Mouse (Mus musculus) NIH3T3 (cell line): Measurements from ENCODE around the gene Atp11c.
A peak's percentile ranks its signal among the peaks of the same experiment; 100 is the strongest.

Experiments
- DNase-seq: peaks from one replicate; pipeline ENCODE4 v3.0.0-alpha.2; 2012; ENCODE audit warnings: low read depth

Gene Atp11c

DNA sequence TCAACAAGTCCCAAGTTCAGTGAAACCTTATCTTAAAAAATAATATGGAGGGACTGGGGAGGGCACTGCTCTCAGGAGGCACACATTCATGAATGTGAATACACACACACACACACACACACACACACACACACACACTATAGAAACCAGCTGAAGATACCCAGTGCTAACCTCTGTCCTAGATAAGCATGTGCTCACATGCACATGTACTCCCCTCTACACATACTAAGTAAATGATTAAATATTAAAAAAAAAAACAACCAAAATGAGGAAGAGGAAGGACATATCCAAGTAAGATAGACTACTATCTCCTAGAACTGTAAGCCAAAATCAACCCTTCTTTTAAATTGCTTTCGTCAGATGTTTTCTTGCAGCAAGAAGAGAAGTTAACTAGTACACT, 205.6 kb downstream of the Atp11c start:
- no peak for DNase-seq

DNA sequence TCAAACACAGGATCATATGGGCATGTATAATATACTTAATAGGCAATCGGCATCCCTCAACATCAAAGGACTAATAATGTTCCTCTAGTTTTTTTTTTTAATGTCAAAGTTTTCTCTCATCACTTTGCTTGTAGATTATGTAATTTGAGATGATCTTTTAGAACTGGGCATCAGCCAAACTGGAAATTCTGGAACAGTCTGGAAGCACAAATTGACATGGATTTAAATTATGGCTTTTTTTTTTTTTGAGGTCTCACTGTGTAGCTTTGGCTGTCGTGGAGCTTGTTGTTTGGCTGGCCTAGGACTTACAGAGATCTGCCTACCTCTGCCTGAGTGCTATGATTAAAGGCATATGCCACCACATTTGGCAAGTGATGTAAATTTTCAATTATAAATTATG, 210.8 kb downstream of the Atp11c start:
- DNase-seq: peak; percentile 1

DNA sequence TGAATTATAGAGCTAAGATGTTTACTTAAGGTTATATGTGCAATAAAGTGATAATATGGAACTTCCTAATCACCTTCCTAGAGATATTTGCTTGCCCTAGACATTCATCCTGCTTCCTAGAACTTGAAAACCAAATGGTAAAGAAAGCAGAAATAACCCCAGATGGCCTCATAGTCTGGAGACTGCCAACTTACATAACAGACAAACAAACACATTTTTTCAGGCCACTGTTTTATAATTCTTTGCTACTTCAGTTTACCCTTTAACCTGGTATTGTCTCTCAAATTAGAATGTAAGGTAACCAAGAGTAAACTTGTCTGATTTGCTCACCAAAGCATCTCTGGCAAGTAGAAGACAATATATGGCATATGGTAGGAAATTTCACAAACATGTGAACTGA, 212.1 kb downstream of the Atp11c start:
- no peak for DNase-seq

DNA sequence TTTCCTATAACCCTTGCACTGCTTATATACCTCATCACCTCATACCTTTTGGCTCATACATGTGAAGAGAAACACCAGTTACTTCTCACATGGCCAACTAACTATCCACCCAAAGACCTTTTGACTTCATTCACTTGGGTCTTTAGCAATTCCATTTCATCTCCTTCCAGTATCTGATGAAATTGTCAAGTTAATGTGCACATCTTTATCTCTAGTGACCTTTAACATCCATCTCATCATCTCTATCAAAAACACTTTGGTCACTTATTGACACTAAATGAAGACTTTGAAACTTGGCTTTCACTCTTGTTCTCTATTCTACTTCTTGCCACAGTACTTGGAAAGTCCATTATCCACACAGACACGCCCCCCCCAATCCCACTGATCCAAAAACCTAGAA, 243.8 kb downstream of the Atp11c start:
- DNase-seq: no peak

DNA sequence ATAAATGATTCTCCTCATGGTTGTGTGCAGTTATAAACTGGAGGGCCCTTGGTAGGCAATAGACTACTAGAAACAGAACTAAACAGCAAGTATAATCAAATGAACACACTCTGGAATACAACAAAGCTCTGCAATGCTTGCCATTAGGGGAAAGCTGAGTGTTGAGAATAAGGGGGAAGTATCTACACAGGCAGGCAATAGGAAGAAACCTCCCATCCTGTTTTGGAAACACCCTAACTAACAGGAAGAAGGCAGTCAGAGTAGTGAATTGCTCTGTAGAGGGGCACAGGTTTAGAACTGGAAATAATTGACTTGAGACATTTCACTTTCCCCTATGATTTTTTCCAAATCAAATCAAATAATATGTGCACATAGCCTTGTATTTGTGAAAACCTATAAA, 247.1 kb downstream of the Atp11c start:
- no peak for DNase-seq

DNA sequence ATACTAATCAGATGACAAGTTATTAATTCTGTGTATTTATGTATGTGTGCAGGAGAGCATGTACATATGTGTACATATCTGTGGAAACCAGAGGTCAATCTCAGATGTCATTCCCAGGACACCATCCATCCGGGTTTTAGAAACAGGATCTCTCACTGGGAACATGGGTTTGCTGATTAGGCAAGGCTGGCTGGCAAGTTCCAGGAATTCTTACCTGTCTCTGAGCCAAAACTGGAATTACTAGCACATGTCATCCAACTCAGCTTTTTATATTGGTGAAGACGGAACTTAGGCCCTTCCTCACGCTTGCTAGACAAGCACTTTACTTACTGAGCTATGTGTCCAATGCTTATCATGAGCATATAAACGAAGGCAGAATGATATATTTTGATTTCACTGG, 247.5 kb downstream of the Atp11c start:
- peak; percentile 59 for DNase-seq

DNA sequence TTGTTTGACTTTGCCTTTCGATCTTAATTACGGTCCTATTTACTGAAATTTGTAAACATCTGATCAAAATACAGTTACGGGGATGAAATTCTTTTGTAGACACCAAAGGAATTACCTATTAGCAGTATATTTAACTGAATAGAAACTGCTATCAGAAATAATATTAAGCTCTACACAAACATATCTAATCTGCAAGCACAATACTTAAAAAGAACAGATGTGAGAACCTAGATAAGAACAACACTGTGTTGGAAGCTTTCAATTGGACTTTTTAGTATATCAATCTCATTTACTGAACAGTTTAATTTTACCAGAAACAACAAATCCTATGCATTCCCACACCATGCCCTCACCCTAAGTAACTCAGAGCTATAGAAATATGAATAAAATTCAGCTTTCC, 262.8 kb downstream of the Atp11c start:
- no peak for DNase-seq

DNA sequence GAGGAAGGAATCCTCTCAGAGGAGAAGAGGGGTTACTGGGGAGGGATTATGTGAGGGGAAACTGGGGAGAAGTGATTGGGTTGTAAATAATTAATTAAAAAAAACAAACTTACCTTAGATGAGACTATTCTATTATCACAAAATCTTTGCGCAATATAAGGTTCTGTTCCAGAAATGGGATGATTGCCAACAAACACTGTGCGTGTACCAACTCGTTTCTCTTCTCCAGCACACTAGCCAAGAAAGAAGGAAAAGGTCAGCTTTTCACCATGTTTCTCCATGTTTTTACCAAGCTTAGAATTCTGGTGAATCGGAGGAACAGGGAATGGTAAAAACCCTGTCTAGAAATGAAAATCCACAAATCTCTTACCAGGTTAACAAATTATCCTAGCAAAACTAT, 271.2 kb downstream of the Atp11c start:
- DNase-seq: no peak

DNA sequence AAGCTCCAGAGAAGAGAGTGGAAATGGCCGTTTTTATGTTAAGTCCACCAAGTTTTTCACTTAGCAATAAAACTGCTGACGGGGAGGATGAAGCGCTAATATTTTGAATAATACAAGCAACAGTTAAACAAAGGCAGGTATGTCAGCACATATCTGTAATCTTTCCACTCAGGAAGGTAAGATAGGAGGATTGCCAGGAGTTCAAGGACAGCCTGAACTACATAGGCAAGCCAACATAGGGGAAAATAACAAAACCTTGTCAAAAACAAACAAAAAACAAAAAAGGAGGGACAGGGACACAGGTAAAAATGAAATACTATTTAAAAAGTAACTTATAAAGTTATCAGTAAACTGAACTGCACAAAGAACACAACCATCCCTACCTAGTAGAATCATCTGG, 274.8 kb downstream of the Atp11c start:
- DNase-seq: no peak

DNA sequence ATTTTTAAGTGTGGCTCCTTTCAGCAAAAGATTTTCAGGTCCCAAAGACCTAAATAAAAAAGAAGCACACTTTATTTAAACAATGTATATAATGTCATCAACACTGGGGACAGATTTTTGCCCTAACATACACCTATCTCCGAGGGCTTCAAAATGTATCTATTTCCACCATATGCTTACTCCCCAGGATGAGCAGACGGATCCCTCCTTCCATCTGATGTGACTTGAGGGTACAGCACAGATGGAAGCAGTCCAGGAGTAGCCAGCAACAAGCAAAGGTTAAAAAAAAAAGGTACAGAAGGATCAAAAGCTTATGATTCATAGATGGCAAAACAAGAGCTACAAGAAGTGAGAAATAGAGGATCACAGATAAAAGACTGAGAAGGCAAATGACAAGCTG, 300.2 kb downstream of the Atp11c start:
- DNase-seq: no peak

DNA sequence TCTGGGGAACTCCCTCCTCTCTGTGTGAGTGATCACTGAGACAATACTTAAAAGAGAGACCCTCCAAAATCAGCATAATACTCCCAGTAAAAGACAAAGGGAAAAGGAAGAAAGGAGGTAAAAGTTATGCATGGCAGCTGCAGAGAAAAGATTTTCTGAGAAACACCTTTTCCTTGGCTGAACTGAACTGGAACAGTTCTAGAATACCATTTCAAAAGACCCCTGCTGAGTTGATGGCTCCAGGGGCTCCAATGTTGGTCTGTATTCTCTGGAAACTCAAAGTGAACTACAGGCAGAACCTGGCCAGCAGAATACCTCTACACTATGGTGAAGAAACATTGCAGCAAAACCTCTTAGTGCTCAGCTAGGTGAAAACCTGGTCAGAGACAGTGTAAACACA, 337.2 kb downstream of the Atp11c start:
- no peak for DNase-seq

DNA sequence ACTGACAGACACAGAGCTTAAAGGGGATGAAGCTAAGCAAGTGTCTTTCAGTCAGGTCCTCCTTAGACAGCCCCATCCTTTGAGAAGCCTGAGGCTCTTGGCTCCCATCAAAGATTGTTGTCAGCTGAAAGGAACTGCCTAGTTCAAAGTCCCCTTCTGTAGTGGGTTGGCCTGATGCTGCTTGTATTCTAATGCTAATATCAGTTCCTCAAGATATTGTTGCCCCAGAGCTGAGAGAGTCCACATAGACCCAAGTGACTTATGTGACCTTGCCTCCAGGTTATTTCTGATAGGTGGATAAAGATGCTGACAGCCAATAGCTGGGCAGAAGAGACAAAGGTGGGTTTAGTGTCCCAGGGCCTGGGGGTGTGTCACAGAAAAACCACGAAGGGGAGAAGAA, 404.8 kb downstream of the Atp11c start:
- no peak for DNase-seq

DNA sequence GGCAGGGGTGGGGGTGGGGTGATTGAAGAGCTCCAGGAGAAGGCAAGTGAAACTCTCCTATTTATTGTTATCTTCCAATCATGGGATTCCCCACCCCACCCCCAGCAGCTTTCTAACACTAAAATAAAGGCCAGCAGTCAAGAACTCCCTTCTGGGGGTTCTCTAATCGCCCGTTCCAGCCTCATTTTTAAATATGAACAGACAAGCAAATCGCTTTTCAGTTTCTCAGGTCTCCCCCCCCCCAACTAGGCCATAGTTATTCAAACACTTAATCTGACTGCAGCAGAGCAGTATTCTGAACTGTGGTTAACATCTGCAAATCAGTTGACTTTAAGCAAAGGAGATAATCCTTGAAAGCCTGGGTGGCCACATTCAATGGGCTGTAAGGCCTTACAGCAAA, 409.9 kb downstream of the Atp11c start:
- DNase-seq: no peak

DNA sequence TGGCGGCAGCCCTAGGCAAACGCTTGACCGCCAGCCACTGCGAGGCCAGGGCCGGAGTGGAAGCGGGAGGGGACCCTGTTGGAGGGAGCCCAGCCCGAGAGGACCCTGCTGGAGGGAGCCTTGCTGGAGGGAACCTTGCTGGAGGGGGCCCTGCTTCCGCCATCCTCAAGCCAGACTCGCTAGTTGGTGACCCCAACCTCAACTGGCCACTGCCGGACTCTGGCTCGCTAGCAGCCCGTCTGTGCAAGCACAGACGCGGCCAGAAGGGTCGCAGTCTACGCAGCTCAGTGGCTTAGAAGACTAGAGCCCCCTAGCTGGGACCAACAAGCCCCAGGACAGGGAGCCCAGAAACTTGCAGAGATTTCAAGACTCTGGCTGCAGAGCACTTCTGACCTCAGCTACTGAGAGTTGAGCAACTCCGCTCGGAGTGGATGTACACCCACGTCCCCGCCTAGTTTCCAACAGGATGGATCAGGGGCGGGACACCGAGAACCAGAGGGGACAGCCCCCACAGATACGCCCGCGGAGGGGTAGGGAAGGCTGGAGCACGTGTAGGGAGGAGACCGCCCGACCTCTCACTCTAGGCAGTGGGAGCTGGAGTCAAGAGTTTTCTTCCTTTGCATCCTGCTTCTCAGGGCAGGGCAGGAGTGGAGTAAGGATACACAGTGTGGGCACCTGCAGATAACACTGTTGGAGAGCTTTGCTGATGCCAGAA, 413.6 kb downstream of the Atp11c start, which contains the start of gene Mcf2:
Gene Mcf2 (minus strand): TSS at position 346 of the 715 bp plus-strand sequence.
- DNase-seq: no peak

DNA sequence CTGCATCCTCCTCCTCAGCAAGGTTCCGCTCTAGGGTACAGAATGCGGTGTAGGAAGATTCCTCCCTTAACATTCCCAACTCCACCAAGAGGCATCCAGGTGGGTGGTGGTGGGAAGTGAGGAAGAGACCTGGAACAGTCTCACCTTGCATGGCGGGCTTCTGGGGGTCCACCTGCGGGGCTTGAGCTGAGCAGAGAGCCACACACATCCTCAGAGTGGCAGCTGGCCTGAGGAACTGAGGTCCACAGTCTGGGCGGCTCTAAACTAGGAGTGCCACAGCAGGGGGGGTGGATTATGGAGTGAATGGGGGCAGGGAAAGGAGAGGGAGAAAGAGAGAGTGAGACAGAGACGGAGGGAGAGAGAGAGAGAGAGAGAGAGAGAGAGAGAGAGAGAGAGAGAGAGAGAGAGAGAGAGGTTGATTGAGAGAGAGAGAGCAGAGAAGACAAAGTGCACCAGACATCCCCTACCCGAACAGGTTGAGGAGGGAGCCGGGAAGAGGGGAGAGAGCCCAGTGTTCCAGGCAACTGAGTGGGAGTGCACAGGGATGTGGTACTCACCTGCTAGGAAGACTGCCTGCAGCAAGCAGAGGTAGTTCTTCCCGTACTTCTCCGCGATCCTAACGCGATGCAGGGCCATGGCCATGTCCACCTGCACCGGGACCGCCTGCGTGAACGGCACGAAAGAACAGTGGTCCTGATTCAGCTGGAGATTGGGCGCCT, 414.3 kb downstream of the Atp11c start:
- DNase-seq: no peak
